Mouse (Mus musculus) kidney, postnatal 14 days (tissue): Measurements from ENCODE around the gene Gm49395.

Source experiments
- DNase-seq: peaks from one replicate; pipeline ENCODE4 v3.0.0; 2022; ENCODE audit warnings: mixed read lengths

Gene Gm49395

DNA sequence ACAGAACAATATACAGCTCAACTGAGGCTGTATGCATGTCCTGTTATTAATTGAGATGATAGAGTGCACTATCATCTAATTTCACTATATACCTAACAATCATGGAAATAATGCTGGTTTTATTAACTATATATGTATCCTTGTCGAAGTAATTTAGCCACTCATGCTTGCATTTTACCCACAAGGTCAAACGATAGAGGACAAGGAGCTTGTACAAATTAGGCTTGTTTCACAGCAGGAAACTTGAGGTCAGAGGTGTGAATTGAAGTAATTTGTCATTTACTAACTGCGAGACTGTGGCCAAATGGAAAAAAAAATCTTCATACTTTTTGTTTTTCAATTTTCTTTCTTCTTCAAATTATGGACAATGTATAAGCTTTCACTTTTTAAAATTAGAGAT is 3.5 kb downstream of the Gm49395 start:
- DNase-seq = no peak

DNA sequence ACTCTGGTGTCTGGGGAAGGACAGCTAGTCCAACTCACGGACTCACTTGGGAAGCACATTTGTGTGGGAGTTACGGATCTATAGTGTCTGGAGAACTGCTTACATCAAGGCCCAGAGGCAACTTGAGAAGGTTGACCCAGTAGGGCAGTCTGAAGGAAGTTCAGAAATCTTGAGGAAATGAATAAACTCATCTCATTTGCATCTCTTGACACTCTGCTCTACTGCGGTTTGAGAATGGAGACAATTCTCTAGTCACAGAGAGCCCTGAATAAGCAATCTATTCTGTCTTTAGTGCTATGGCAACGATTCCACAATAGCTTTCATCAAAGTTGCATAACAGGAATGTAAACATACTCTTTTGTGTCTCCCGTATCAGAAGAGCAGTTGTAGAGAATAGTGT is 4.8 kb downstream of the Gm49395 start:
- no peak for DNase-seq

DNA sequence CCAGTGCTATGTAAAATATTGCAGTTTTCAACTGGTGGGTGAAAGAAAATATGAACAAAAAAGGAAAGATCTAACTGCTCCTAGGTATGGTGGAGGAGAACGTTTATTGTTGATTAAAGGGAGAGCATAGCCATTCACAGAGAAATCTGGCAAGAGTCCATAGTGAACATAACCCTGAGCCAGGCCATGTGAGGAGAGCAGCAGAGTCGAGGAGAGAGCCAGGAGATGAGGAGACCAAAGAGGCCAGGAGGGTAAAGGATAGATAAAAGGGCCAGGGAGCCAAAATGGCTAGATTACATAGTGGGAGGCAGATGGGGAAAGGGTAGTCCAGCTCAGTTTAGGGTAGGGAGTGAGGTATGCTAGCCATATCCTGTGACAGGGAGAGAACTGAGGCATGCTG is 5.5 kb downstream of the Gm49395 start:
- DNase-seq = peak; percentile 43

DNA sequence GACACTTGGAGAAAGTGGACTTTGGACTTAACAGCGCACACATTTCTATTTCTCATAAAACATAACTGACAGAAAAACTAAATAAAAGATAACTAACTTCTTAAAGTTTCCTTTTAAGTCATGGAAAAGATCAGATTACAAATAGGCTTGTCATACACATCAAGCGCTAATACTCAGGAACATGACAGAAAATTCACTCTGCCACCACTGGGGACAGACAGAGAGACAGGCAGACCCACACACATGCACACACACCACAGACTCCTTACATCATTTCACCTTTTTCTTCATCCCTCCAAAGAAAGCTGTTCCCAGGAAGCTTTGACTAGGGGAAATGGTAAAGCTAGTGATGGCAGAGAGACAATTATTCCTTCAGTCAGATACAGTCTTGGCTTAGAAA is 6.3 kb downstream of the Gm49395 start:
- DNase-seq = no peak

DNA sequence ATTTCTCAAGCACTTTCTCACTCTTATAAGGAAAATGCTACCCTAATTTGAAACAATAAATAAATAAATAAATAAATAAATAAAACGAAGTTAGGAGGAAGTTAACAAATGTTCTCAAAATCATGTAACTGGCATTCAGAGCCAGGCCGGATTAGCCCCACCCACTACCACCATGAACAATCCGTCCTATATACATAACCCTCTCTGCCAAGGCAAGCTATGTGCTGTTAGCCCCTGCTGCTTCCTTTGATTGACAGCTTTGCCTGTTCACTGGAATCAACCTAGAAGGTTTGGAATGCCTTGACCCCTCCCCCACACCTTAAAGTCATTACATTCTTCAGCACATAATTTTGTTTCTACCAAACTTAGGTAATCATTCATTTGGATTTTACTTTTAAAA is 10.2 kb downstream of the Gm49395 start:
- DNase-seq = peak; percentile 35

DNA sequence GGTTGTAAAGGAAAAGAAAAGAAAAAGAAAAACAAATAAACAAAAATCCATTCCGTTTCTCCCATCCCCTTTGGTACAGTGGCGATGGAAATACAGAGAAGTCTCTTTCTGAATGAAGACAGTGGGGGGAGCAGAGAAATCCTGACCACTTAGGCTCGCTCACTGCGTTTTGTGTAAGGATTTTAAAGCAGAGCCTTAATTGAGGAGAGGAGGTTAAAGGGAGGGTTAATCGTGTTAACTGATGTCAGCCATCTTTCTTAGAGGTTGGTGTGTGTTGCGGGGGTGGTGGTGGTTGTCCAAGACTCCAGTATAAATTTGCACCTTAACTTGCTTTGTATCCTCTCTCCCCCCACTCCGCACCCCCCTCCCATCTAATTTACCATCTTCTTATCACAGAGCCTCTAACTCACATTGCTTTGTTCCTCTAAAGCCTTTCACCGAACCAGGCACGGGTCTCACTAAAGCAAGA is 10.7 kb downstream of the Gm49395 start:
- no peak for DNase-seq

DNA sequence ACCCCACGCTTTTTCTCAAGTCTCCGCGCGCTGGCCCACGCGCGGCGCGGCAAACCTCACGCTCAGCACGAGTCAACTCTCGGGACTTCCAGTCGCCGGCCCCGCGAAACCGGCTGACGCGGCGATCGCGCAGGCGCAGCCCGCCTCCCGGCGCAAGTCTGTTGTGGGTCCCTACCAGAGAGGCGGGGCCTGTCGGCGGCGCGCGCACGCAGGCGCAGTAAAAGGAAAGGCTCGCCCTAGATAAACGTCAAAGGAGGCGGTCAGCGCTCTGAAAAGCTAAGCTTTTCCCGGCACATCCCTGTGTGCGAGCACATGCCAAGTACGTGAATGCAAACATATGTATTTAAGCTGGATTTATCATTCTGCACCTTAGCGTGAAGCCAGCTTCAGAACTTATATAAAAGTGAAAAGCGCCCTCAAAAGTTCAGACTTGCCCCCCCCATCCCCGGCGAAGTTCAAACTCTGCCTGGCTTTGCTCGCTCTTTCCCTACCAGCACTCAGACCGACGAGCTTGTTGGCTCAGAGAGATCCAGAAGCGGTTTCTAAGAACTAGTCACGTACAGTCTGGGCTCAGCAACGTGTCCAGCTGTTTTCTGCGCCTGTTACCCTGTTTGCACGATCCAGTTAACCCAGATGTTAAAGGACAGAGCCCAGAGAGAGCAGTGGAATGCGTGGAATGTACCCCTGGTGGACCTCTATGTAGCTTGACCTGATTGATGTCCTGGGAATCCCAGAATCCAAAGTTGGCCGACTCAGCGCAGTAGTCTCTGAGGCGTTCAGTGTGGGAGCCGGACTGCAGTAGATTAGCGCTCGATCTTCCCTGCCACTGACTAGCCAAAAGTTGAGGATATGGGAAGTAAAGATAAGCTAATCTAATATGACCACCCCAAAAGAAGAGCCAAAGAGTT is 11.4 kb downstream of the Gm49395 start, which contains the start of gene Pelo:
Gene Pelo, minus strand, starts transcription at position 118 of the 908 bp plus-strand sequence.
- peak; percentile 98 for DNase-seq

DNA sequence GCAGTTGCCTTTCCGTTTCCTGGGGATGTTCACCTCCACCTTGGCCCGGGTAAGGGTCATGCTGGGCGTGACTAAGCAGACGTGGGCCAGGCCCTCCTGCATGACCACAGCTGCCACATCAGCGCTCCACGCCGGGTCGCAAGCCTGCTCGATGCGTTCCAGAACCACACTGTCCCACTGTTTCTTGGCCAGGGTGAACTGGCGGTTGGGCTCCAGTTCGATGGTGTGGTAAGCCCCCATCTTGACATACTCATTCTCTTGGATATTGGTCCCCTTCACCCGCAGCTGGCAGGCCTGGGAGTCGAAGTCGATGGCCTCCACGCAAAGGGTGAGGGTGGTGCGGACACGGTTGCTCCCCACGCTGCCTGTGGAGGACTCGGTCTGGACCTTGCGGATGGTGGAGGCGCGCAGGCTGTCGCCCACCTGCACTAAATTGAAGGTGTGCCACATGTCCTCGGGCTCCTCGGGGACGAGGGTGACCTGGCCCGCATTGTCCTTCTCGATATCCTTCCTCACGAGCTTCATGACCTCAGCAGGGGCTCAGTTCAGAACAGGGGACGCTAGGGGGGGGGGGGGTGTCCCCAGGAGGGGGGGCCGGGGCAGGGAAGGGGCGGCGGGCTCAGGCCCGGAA is 12.2 kb downstream of the Gm49395 start:
- peak; percentile 57 for DNase-seq

DNA sequence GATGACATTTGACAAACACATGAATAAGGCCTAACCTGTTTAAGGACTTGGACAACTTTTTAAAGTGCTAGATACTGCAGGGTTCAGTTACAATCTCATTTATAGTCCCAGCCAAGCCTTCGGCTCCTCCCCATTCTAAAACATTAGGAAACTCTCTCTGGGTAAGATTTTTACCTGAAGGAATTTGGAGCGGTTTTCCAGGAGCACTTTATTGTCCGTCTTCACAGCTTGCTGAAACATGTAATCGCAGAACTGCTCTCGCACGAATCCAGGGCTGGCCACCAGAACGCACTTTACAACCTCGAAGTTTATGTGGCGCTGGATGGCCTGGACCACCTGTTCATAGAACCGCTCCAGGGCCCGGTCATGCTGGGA is 12.7 kb downstream of the Gm49395 start:
- DNase-seq = no peak

DNA sequence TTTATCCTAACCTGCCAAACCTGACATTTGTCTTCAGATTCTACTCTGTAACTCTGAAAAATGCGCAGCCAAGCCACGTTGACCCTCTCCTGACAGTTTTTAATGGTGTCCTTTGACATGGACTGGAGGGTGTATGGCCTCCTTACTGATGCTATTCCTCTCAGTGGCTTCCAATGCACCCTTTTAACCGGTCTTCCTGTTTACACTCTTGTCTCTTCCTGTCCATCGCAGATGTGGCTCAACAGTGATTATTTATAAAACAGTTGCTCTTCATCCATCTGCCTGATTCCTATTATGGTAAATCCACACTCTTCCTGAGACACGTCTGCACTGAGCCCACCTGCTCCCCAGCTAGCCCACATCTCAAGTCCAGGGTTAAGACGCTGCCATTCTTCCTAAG is 15.7 kb downstream of the Gm49395 start:
- DNase-seq = peak; percentile 24

DNA sequence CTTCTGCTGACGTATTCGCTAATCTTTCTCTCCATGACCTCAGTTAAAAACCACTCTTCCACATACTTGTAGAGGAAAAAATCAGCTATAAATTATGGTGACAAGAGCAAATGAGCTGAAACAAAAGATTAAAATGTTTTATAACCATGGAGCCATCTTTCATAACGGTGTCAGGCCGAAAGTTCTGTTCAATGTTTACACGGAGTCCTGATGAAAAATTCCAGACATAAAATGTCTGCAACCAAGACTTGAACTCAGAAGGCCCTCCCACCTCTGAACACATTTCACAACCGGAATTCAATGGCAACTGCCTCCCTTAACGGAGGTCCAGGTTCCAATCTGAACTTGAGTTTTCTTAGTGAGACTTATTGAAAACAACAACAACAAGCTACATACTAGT is 19.4 kb downstream of the Gm49395 start:
- DNase-seq = peak; percentile 47

DNA sequence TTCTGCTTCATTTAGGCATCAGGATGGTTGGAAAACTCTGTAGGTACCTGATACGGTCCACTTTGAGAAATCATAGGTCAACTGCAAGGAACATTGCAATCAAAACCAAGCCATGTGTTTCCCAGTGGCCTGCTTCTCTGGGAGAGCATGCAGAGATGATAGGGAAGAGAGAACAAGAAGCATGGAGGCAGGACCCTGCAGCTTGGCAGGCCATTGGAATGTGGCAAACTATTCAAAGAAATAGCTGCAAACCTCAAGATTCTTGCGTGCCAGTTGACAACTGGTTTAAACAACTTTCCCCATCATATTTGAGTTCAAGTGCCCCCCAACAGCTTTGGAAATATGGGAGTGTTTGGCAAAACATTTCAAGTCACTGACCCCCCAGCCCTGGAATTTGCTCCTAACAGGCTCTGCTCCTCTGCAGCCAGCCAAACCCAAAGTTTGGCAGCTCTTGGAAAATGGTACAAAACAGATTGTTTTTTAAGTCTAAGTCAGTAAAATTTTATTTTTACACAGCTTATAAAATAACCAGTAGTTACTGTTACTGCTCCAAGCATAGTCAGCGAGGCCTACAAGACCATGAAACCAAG is 21.6 kb downstream of the Gm49395 start:
- peak; percentile 46 for DNase-seq

DNA sequence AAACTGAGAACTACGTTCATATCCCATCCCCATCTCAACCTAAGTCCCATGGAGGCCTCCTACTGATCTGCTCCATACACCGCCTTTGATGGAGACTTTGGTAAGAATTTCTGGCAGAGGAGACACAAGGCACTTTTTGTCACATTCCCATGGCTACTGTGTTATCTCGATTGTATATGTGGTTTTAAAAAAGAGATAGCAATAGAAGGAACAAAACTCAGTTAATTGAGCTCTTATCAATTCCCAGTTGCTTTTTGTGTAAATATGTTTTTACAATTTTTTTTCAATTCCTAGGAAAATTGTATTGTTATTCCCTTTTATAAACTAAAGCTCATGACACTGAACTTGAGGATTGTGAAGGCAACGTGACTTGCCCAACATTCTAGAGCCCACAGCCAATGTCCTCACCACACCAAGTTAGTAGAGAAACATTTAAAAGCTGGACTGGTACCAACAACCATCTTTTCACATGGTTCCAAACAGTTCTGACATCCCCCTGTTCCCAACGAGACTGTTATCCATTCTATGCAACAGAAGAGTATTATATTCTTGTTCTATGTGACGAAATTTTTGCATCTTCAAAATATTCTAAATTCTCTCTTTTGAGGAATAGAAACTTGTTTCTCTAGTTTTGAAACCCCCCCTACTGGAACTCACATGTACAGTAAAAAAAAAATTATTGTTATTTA is 22.6 kb downstream of the Gm49395 start:
- DNase-seq = no peak

DNA sequence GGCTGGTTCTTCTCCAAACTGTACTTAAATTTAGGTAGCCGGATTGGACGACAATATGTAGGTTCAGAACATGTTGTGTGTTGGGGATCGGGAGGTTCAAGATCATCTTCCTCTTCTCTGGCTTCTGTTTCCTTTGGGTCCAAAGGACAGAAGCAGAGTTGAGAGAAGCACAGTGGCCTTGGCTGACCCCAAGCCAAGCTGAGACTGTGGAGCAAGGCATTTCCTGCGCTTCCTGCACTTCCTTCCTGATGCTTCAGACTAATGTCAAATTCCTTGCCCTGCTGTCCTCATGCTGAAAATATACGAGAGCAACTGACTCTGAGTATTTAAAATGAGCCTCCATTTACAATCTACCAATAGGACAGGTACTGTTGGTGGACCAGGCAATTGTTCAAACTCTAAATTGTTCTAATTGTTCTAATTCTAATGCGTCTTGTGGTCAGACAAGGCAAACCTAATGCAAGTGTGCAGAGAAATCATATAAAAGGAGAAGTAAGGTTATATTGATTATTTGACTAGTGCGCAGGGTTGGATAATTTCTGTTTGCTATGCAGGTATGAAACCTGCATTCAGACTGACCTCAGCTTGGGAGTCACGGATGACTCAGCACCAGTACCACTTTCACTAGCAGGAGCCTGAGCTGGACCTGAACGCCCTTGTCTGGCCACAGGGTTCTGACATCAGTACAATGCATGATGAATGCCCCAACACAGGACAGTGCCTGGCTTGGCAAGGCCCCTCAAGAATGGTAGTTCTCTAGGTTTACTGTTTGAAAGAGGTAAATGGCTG is 24.2 kb downstream of the Gm49395 start:
- DNase-seq = peak; percentile 75

DNA sequence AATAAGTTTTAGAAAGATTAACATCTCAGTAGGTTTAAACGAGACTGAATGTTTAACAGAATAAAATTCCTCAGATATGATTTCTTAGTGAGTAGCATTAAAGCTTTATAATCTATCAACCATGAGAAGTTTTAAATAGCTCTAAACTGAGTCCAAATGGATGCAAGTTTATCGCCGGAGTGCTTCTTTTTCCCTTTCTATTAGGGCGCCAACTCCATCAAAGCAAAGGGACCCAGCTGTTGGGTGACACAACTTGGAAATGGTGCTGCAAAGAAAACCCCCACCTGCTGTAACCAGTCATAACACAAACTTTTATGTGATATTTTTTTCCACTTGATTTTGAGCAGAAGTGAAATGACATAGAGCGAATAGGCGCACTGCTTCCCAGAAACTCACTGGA is 29.3 kb downstream of the Gm49395 start:
- DNase-seq = no peak

DNA sequence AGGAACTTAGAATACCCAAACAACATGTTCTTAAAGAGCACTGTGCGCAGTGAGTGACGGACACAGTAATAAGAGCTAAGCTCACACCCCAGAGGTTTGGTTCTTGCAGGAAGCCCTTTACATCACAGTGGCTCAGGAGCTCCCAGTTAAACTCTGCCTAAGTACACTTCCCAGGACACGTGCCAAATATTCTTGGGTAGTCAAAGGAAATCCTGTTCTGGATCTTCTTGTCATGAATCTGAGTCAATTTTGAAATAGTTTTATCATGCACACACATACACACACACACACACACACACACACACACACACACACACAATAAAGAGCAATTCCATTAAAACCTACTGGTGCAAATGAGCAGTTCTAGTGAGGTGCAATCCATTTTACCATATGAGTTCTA is 30.3 kb downstream of the Gm49395 start:
- DNase-seq = peak; percentile 70

DNA sequence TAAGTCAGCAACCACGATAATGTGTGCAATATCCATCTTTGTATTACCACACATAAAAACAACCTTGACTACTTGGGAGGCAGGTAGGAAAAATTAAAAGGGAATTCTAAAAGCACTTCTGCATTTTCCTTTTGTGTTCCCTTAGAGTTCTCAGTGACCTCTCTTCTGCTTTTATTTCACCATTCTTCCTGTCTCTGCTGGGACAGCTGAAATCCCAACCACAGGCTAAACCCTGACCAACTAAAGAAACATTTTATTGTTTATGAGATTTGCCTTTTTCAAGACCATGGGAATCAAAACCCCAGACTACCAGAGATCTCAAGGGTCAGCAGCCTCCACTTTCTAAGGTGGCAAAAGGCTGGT is 33.8 kb downstream of the Gm49395 start:
- no peak for DNase-seq

DNA sequence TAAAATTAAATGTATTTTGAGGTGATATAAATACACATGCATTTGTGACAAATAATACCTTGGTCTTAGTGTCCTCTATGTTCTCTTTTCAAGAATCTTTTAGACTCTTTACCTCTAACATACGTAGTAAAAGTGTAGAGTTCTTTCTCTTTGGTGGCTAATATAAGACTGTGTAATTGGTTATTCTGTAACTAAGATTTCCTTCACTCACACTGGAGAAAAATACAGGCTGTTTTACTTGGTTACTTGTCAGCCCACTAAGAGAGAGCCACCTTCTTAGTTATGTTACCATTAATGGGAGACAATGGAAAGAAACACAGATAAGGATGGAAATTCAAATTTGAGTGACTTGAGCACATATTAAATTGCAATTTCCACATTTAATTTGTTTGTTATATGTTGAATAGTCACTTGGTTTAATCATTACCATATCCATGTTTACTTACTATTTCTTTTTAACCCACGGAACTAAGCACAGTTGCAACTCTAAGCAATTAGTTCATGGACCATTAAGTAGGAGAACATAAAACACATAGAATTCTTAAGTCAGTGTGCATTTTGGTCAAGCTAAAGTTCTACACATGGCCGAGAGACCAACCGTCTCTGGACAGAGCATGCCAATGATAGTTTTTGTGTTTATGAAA is 34.3 kb downstream of the Gm49395 start:
- DNase-seq = no peak

DNA sequence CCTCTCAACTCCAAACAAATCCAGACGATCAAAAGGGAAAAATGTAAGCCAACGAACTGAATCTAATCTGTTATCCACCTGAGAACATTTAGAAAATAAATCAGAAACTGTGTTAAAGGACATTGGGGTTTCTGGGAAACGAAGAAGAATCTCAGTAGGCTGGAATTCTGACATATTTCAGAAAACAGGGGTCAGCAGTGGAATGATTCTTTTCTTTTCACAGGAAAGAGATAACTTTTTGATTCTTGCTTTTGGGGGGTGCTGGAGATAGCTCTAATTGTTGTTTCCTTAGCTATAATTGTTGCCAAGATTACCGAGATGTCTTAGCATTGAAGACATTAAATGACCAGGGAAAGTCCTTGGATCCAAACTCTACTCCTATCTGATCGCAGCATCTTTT is 44.2 kb downstream of the Gm49395 start:
- no peak for DNase-seq

DNA sequence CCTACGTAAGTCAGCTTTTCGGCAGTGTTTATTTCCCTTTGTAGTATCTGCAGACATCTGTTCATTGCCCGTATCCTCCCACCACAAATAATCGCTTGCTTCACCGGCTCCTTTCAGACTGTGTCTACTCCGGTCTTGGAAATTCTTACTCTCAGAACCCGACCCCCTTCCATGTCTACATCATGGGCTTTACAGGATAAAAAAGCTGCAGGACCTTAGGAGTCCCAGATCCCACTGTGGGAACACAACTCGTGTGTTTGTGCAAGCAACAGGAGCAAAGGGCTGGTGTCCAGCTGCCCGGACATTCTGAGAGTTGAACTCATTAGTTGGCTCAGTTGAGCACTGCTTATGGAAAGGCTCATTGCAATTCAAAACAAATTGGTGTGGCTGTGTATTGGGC is 46.9 kb downstream of the Gm49395 start:
- DNase-seq = peak; percentile 30

DNA sequence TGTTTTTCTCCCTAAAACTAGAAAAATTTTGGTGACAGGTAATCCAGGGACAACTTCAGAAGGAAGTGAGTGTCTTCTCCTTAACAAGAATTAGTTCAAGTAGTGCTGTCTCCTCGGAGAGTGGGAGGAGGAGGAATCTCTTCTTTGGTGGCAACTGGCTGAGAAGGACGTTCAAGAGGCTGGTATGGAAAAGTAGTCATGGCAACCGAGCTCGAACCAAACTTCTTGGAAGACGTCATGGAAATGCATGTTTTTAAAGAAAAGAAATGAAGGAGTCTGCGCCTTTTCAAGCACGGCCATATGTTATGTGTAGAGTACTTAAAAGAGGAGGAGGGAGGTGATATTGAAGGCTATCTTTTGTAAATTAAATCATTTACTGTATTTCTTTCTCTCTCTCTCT is 49.2 kb downstream of the Gm49395 start:
- DNase-seq = no peak
